Mouse (Mus musculus): ENCODE data around the gene 1700069L16Rik. TPM values are rescaled to one million over a fixed set of nuclear protein-coding genes. Genes with fewer than 3 reads are reported as not detected.
A peak's percentile ranks its signal among the peaks of the same experiment; 100 is the strongest.

The 1700069L16Rik gene
- polyA plus RNA-seq, 1 experiment from 2014 or later: not detected

GRCm38 (mm10) chr5:113723567-113724237 is 870 bp downstream of the 1700069L16Rik start:
- no peak for TF ChIP-seq CTCF (IDR thresholded peaks at IDR 0.05)

GRCm38 (mm10) chr5:113722224-113723013 is 2.2 kb downstream of the 1700069L16Rik start:
- POLR2A ChIA-PET: no interaction called here
- in situ Hi-C loops (cut with MboI; ENCODE audit: low pct_unique_long_range_greater_than_20kb): no loop called here
- no peak for ATAC-seq
- DNase-seq (ENCODE audit: low read depth, low spot score): no peak
- peak; percentile 39 for TF ChIP-seq CTCF (IDR thresholded peaks at IDR 0.05)
- CTCF ChIA-PET: no interaction called here
- peaks cover 11% of the 10 kb centered on the region for H3K27me3 ChIP-seq

More at GRCm38 (mm10) chr5:113723567-113724237, 870 bp downstream of the 1700069L16Rik start:
- in situ Hi-C loops (cut with MboI; ENCODE audit: low pct_unique_long_range_greater_than_20kb): no loop called here
- DNase-seq (ENCODE audit: low read depth, low spot score) (no peak), ATAC-seq (no peak)
- ChIA-PET CTCF (interaction anchor here (1.0 to 2.0 kb wide), 6 partner anchors 12 to 358 kb away, joined by 3 to 10 read pairs (median 4); partner anchors contain the start of gene Ficd), POLR2A (no interaction called here)
- peaks cover 12% of the 10 kb centered on the region for H3K27me3 ChIP-seq

- DNase-seq (ENCODE audit: low read depth, low spot score): no peak
- H3K27me3 ChIP-seq: no peaks in the 10 kb centered on the region
- ATAC-seq: no peak
- ChIA-PET POLR2A (no interaction called here), CTCF (interaction anchor here (1.1 kb wide), 1 partner anchor 15 kb away, joined by 3 read pairs; no protein-coding TSS in a partner anchor)
- no peak for TF ChIP-seq CTCF (IDR thresholded peaks at IDR 0.05)
- in situ Hi-C loops (cut with MboI; ENCODE audit: low pct_unique_long_range_greater_than_20kb): no loop called here
Observed at GRCm38 (mm10) chr5:113719221-113719661, 5.3 kb downstream of the 1700069L16Rik start.

GRCm38 (mm10) chr5:113716581-113717388 is 7.8 kb downstream of the 1700069L16Rik start:
- in situ Hi-C loops (cut with MboI; ENCODE audit: low pct_unique_long_range_greater_than_20kb): no loop called here
- DNase-seq (ENCODE audit: low read depth, low spot score) (peak; percentile 19), ATAC-seq (no peak)
- POLR2A ChIA-PET: no interaction called here
- no peak for TF ChIP-seq CTCF (IDR thresholded peaks at IDR 0.05)
- H3K27me3 ChIP-seq: peaks cover 4% of the 10 kb centered on the region
- CTCF ChIA-PET: no interaction called here

GRCm38 (mm10) chr5:113712861-113713260 is 11.7 kb downstream of the 1700069L16Rik start:
- DNase-seq (ENCODE audit: low read depth, low spot score): no peak
- TF ChIP-seq CTCF (IDR thresholded peaks at IDR 0.05): no peak
- ChIA-PET POLR2A (no interaction called here), CTCF (no interaction called here)
- no peak for ATAC-seq
- in situ Hi-C loops (cut with MboI; ENCODE audit: low pct_unique_long_range_greater_than_20kb): no loop called here
- H3K27me3 ChIP-seq: peaks cover 4% of the 10 kb centered on the region

- no peak for TF ChIP-seq CTCF (IDR thresholded peaks at IDR 0.05)
- in situ Hi-C loops (cut with MboI; ENCODE audit: low pct_unique_long_range_greater_than_20kb): no loop called here
- H3K27me3 ChIP-seq: peaks cover 16% of the 10 kb centered on the region
- DNase-seq (ENCODE audit: low read depth, low spot score): no peak
- ChIA-PET CTCF (interaction anchor here (0.9 kb wide), 1 partner anchor 15 kb away, joined by 3 read pairs; no protein-coding TSS in a partner anchor), POLR2A (no interaction called here)
- ATAC-seq: no peak
Observed at GRCm38 (mm10) chr5:113703803-113704585, 20.6 kb downstream of the 1700069L16Rik start.

GRCm38 (mm10) chr5:113700388-113701023 is 24.1 kb downstream of the 1700069L16Rik start:
- ChIA-PET CTCF (interaction anchor here (0.5 kb wide), 1 partner anchor 619 kb away, joined by 3 read pairs; no protein-coding TSS in a partner anchor), POLR2A (no interaction called here)
- DNase-seq (ENCODE audit: low read depth, low spot score) (no peak), ATAC-seq (no peak)
- H3K27me3 ChIP-seq: peaks cover 16% of the 10 kb centered on the region
- in situ Hi-C loops (cut with MboI; ENCODE audit: low pct_unique_long_range_greater_than_20kb): no loop called here
- no peak for TF ChIP-seq CTCF (IDR thresholded peaks at IDR 0.05)

GRCm38 (mm10) chr5:113694415-113694814 is 30.2 kb downstream of the 1700069L16Rik start:
- TF ChIP-seq CTCF (IDR thresholded peaks at IDR 0.05): no peak
- DNase-seq (ENCODE audit: low read depth, low spot score) (no peak), ATAC-seq (no peak)

GRCm38 (mm10) chr5:113694000-113694399 is 30.6 kb downstream of the 1700069L16Rik start:
- ATAC-seq: no peak
- TF ChIP-seq CTCF (IDR thresholded peaks at IDR 0.05): no peak
- ChIA-PET POLR2A (no interaction called here), CTCF (no interaction called here)
- DNase-seq (ENCODE audit: low read depth, low spot score): no peak
- H3K27me3 ChIP-seq: no peaks in the 10 kb centered on the region
- in situ Hi-C loops (cut with MboI; ENCODE audit: low pct_unique_long_range_greater_than_20kb): no loop called here

More at GRCm38 (mm10) chr5:113694415-113694814, 30.2 kb downstream of the 1700069L16Rik start:
- POLR2A ChIA-PET: no interaction called here
- in situ Hi-C loops (cut with MboI; ENCODE audit: low pct_unique_long_range_greater_than_20kb): no loop called here
- CTCF ChIA-PET: no interaction called here
- H3K27me3 ChIP-seq: no peaks in the 10 kb centered on the region

Data from Patski (cell line).